Mouse (Mus musculus): ENCODE data around the gene Selp. TPM values are rescaled to one million over a fixed set of nuclear protein-coding genes. Genes with fewer than 3 reads are reported as not detected.

The Selp gene
- total RNA-seq (2021), result 1 to 10 TPM; 1.3 to 1.4 TPM

GRCm38 (mm10) chr1:164114947-164115493 lies at the start of gene Selp:
Selp (plus strand) TSS chr1:164115264.
- intact Hi-C loops (cut with DNase I), result no loop called here
- DNase-seq (ENCODE audit: low spot score), result no peak

GRCm38 (mm10) chr1:164069261-164069660 lies 45.8 kb upstream of the Selp start:
- no peak for DNase-seq (ENCODE audit: low spot score)
- intact Hi-C loops (cut with DNase I), result no loop called here

- intact Hi-C loops (cut with DNase I), result no loop called here
- no peak for DNase-seq (ENCODE audit: low spot score)
These were observed 44.6 kb upstream of the Selp start for GRCm38 (mm10) chr1:164070461-164070860.

- no peak for DNase-seq (ENCODE audit: low spot score)
- intact Hi-C loops (cut with DNase I), result no loop called here
These were observed 44.0 kb upstream of the Selp start for GRCm38 (mm10) chr1:164071111-164071510.

GRCm38 (mm10) chr1:164072001-164072400 lies 43.1 kb upstream of the Selp start:
- DNase-seq (ENCODE audit: low spot score), result no peak
- intact Hi-C loops (cut with DNase I), result no loop called here

GRCm38 (mm10) chr1:164073091-164073490 lies 42.0 kb upstream of the Selp start:
- intact Hi-C loops (cut with DNase I), result no loop called here
- no peak for DNase-seq (ENCODE audit: low spot score)

- DNase-seq (ENCODE audit: low spot score), result no peak
- intact Hi-C loops (cut with DNase I), result no loop called here
These were observed 41.3 kb upstream of the Selp start for GRCm38 (mm10) chr1:164073803-164074202.

- DNase-seq (ENCODE audit: low spot score), result no peak
- intact Hi-C loops (cut with DNase I), result no loop called here
These were observed 40.4 kb upstream of the Selp start for GRCm38 (mm10) chr1:164074606-164075140.

- no peak for DNase-seq (ENCODE audit: low spot score)
- intact Hi-C loops (cut with DNase I), result no loop called here
These were observed 39.6 kb upstream of the Selp start for GRCm38 (mm10) chr1:164075416-164075815.

- intact Hi-C loops (cut with DNase I), result no loop called here
- no peak for DNase-seq (ENCODE audit: low spot score)
These were observed 38.6 kb upstream of the Selp start for GRCm38 (mm10) chr1:164076441-164076840.

- intact Hi-C loops (cut with DNase I), result no loop called here
These were observed 38.0 kb upstream of the Selp start for GRCm38 (mm10) chr1:164077031-164077430.

GRCm38 (mm10) chr1:164078323-164078741 lies 36.7 kb upstream of the Selp start:
- DNase-seq (ENCODE audit: low spot score), result no peak
- intact Hi-C loops (cut with DNase I), result no loop called here

More at GRCm38 (mm10) chr1:164077031-164077430, 38.0 kb upstream of the Selp start:
- DNase-seq (ENCODE audit: low spot score), result no peak

- intact Hi-C loops (cut with DNase I), result no loop called here
- no peak for DNase-seq (ENCODE audit: low spot score)
These were observed 36.0 kb upstream of the Selp start for GRCm38 (mm10) chr1:164079091-164079490.

GRCm38 (mm10) chr1:164083046-164083445 lies 32.0 kb upstream of the Selp start:
- no peak for DNase-seq (ENCODE audit: low spot score)
- intact Hi-C loops (cut with DNase I), result no loop called here

- intact Hi-C loops (cut with DNase I), result no loop called here
- no peak for DNase-seq (ENCODE audit: low spot score)
These were observed 28.3 kb upstream of the Selp start for GRCm38 (mm10) chr1:164086797-164087196.

GRCm38 (mm10) chr1:164087872-164088271 lies 27.2 kb upstream of the Selp start:
- DNase-seq (ENCODE audit: low spot score), result no peak
- intact Hi-C loops (cut with DNase I), result no loop called here

GRCm38 (mm10) chr1:164096780-164097179 lies 18.3 kb upstream of the Selp start:
- no peak for DNase-seq (ENCODE audit: low spot score)
- intact Hi-C loops (cut with DNase I), result no loop called here

GRCm38 (mm10) chr1:164097911-164098310 lies 17.2 kb upstream of the Selp start:
- DNase-seq (ENCODE audit: low spot score), result no peak
- intact Hi-C loops (cut with DNase I), result no loop called here

- DNase-seq (ENCODE audit: low spot score), result no peak
- intact Hi-C loops (cut with DNase I), result no loop called here
These were observed 16.7 kb upstream of the Selp start for GRCm38 (mm10) chr1:164098372-164098771.

GRCm38 (mm10) chr1:164109763-164110162 lies 5.3 kb upstream of the Selp start:
- intact Hi-C loops (cut with DNase I), result no loop called here
- no peak for DNase-seq (ENCODE audit: low spot score)

- intact Hi-C loops (cut with DNase I), result no loop called here
- DNase-seq (ENCODE audit: low spot score), result no peak
These were observed 4.3 kb upstream of the Selp start for GRCm38 (mm10) chr1:164110591-164111329.
